Mouse (Mus musculus) G1E (cell line): Measurements from ENCODE around the gene Ddx18.

ENCODE experiments used
- CTCF ChIP-seq: IDR thresholded peaks from 2 replicates; pipeline ENCODE4 v1.5.1; 2012; ENCODE audit warnings: low read depth, low read length, inconsistent platforms, mixed read lengths
- GATA1 ChIP-seq: IDR thresholded peaks from 2 replicates; pipeline ENCODE4 v1.6.1; 2012; ENCODE audit warnings: borderline replicate concordance, low read length, inconsistent platforms, mixed read lengths

DNA sequence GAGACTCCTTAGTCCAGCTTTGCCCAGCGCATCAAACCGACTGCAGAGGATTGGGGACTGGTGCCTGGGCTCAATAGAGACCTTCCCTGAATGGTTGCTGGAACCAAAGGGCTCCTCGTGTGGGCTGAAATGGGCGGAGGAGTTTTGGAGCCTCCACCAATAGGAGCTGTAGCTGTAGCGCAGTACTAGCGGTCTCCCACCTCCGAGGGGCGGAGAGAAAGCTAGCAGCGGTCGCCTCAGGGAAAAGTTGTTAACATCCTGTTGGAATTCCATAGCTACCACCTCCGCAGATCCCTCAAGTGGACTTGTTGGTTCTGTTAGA, 39.4 kb downstream of the Ddx18 start, which contains the start of gene Htr5b:
- TF ChIP-seq CTCF (no peak), GATA1 (no peak)
